Mouse (Mus musculus): ENCODE results near the gene Ets1. TPM values are rescaled to one million over a fixed set of nuclear protein-coding genes. Genes with fewer than 3 reads are reported as not detected.

The Ets1 gene
- total and polyA plus RNA-seq, 2 experiments from 2014 or later: 12.3 to 21.2 TPM

- Histone ChIP-seq H3K36me3 (ENCODE audit: insufficient read depth) (no peaks in the 10 kb centered on the region), H3K9ac (no peak overlapping the region), H3K4me2 (ENCODE audit: low read depth) (no peak overlapping the region), H3K4me1 (ENCODE audit: insufficient read depth) (no peaks in the 10 kb centered on the region), H3K27me3 (ENCODE audit: insufficient read depth, low read length) (no peaks in the 10 kb centered on the region), H3K4me3 (ENCODE audit: low read depth, low read length) (no peak overlapping the region), H3K27ac (ENCODE audit: low read depth, low read length) (no peak overlapping the region), H3K9me3 (ENCODE audit: low read length) (no peaks in the 10 kb centered on the region)
- no peak for TF ChIP-seq CTCF (IDR thresholded peaks at IDR 0.05; ENCODE audit: low read depth)
- no peak for ATAC-seq
- 72% methylated on average over 4 of the region's 4 CpGs for WGBS
- no peak for DNase-seq
Measured at GRCm38 (mm10) chr9:32729207-32729606, 93.2 kb downstream of the Ets1 start.

- WGBS: 87% methylated on average over 9 of the region's 9 CpGs
- no peak overlapping the region for H3K4me2 ChIP-seq (ENCODE audit: low read depth)
- no peak for DNase-seq
- no peaks in the 10 kb centered on the region for H3K36me3 ChIP-seq (ENCODE audit: insufficient read depth)
- no peaks in the 10 kb centered on the region for H3K27me3 ChIP-seq (ENCODE audit: insufficient read depth, low read length)
- no peak overlapping the region for H3K4me3 ChIP-seq (ENCODE audit: low read depth, low read length)
- H3K27ac ChIP-seq (ENCODE audit: low read depth, low read length): no peak overlapping the region
- ATAC-seq: no peak
- H3K9ac ChIP-seq: no peak overlapping the region
- TF ChIP-seq CTCF (IDR thresholded peaks at IDR 0.05; ENCODE audit: low read depth): no peak
- no peaks in the 10 kb centered on the region for H3K4me1 ChIP-seq (ENCODE audit: insufficient read depth)
- no peaks in the 10 kb centered on the region for H3K9me3 ChIP-seq (ENCODE audit: low read length)
Measured at GRCm38 (mm10) chr9:32730001-32730655, 94.1 kb downstream of the Ets1 start.

- Histone ChIP-seq H3K27me3 (ENCODE audit: insufficient read depth, low read length) (no peaks in the 10 kb centered on the region), H3K9me3 (ENCODE audit: low read length) (no peaks in the 10 kb centered on the region), H3K27ac (ENCODE audit: low read depth, low read length) (no peak overlapping the region), H3K4me2 (ENCODE audit: low read depth) (no peak overlapping the region), H3K9ac (no peak overlapping the region), H3K4me1 (ENCODE audit: insufficient read depth) (no peaks in the 10 kb centered on the region), H3K36me3 (ENCODE audit: insufficient read depth) (no peaks in the 10 kb centered on the region), H3K4me3 (ENCODE audit: low read depth, low read length) (no peak overlapping the region)
- DNase-seq (no peak), ATAC-seq (no peak)
- no peak for TF ChIP-seq CTCF (IDR thresholded peaks at IDR 0.05; ENCODE audit: low read depth)
- WGBS: 87% methylated on average over 13 of the region's 13 CpGs
Measured at GRCm38 (mm10) chr9:32730656-32731590, 94.9 kb downstream of the Ets1 start.

GRCm38 (mm10) chr9:32731787-32732186 lies 95.8 kb downstream of the Ets1 start:
- Histone ChIP-seq H3K4me3 (ENCODE audit: low read depth, low read length) (no peak overlapping the region), H3K4me2 (ENCODE audit: low read depth) (no peak overlapping the region), H3K9me3 (ENCODE audit: low read length) (no peaks in the 10 kb centered on the region), H3K27me3 (ENCODE audit: insufficient read depth, low read length) (no peaks in the 10 kb centered on the region), H3K9ac (no peak overlapping the region), H3K27ac (ENCODE audit: low read depth, low read length) (no peak overlapping the region), H3K4me1 (ENCODE audit: insufficient read depth) (no peaks in the 10 kb centered on the region), H3K36me3 (ENCODE audit: insufficient read depth) (no peaks in the 10 kb centered on the region)
- 69% methylated on average over 9 of the region's 9 CpGs for WGBS
- ATAC-seq (no peak), DNase-seq (no peak)
- TF ChIP-seq CTCF (IDR thresholded peaks at IDR 0.05; ENCODE audit: low read depth): no peak

- 93% methylated on average over 7 of the region's 7 CpGs for WGBS
- Histone ChIP-seq H3K27me3 (ENCODE audit: insufficient read depth, low read length) (no peaks in the 10 kb centered on the region), H3K4me2 (ENCODE audit: low read depth) (no peak overlapping the region), H3K4me3 (ENCODE audit: low read depth, low read length) (no peak overlapping the region), H3K4me1 (ENCODE audit: insufficient read depth) (no peaks in the 10 kb centered on the region), H3K27ac (ENCODE audit: low read depth, low read length) (no peak overlapping the region), H3K9me3 (ENCODE audit: low read length) (no peaks in the 10 kb centered on the region), H3K9ac (no peak overlapping the region), H3K36me3 (ENCODE audit: insufficient read depth) (no peaks in the 10 kb centered on the region)
- no peak for ATAC-seq
- no peak for DNase-seq
- TF ChIP-seq CTCF (IDR thresholded peaks at IDR 0.05; ENCODE audit: low read depth): no peak
Measured at GRCm38 (mm10) chr9:32735071-32735470, 99.0 kb downstream of the Ets1 start.

GRCm38 (mm10) chr9:32736051-32736450 lies 100.0 kb downstream of the Ets1 start:
- TF ChIP-seq CTCF (IDR thresholded peaks at IDR 0.05; ENCODE audit: low read depth): no peak
- no peak overlapping the region for H3K4me3 ChIP-seq (ENCODE audit: low read depth, low read length)
- no peaks in the 10 kb centered on the region for H3K9me3 ChIP-seq (ENCODE audit: low read length)
- no peaks in the 10 kb centered on the region for H3K4me1 ChIP-seq (ENCODE audit: insufficient read depth)
- ATAC-seq: no peak
- WGBS: 69% methylated on average over 9 of the region's 9 CpGs
- no peak overlapping the region for H3K9ac ChIP-seq
- no peak overlapping the region for H3K27ac ChIP-seq (ENCODE audit: low read depth, low read length)
- no peak for DNase-seq
- H3K27me3 ChIP-seq (ENCODE audit: insufficient read depth, low read length): no peaks in the 10 kb centered on the region
- H3K36me3 ChIP-seq (ENCODE audit: insufficient read depth): no peaks in the 10 kb centered on the region
- H3K4me2 ChIP-seq (ENCODE audit: low read depth): no peak overlapping the region

- Histone ChIP-seq H3K4me2 (ENCODE audit: low read depth) (no peak overlapping the region), H3K27ac (ENCODE audit: low read depth, low read length) (no peak overlapping the region), H3K4me3 (ENCODE audit: low read depth, low read length) (no peak overlapping the region), H3K27me3 (ENCODE audit: insufficient read depth, low read length) (no peaks in the 10 kb centered on the region), H3K4me1 (ENCODE audit: insufficient read depth) (no peaks in the 10 kb centered on the region), H3K36me3 (ENCODE audit: insufficient read depth) (no peaks in the 10 kb centered on the region), H3K9ac (no peak overlapping the region), H3K9me3 (ENCODE audit: low read length) (no peaks in the 10 kb centered on the region)
- 87% methylated on average over 4 of the region's 4 CpGs for WGBS
- TF ChIP-seq CTCF (IDR thresholded peaks at IDR 0.05; ENCODE audit: low read depth): no peak
- ATAC-seq: no peak
- DNase-seq: no peak
Measured at GRCm38 (mm10) chr9:32739988-32740387, 104.0 kb downstream of the Ets1 start.

Measured in forebrain, postnatal 0 days (tissue).